Mouse (Mus musculus): ENCODE data around the gene Acsm5.

Gene Acsm5

GRCm38 (mm10) chr7:119519163-119519562 is at the start of gene Acsm5:
Gene Acsm5, plus strand, starts transcription at chr7:119519463.
- DNase-seq = no peak

- peak; percentile 5 for DNase-seq
These were observed 42.5 kb upstream of the Acsm5 start for GRCm38 (mm10) chr7:119476500-119477389.

- no peak for DNase-seq
These were observed 40.0 kb upstream of the Acsm5 start, which contains the start of gene Umod for GRCm38 (mm10) chr7:119479256-119479655. Gene Umod, minus strand, starts transcription at chr7:119479282.

GRCm38 (mm10) chr7:119484154-119484553 is 35.1 kb upstream of the Acsm5 start:
- DNase-seq = no peak

GRCm38 (mm10) chr7:119486683-119487082 is 32.6 kb upstream of the Acsm5 start:
- no peak for DNase-seq

- no peak for DNase-seq
These were observed 29.1 kb upstream of the Acsm5 start for GRCm38 (mm10) chr7:119490041-119490780.

DNA sequence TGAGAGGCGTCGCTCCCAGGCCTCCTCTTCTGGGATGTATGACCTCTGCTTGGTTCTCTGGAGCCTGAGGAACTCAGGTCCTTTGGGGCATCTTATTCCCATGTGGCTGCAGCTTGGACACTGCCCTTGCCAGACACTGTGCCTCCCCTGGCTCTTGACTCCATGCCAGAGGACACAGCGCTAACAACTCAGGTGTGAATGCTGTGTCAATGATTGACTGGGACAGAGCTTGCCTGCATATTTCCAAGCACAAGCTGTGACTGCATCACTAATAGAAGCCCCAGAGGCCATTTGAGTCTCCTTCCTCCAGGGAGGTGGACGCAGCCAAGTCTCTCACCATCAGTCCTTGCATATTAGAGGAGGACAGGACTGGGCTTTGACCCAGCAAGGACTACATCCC is 8.1 kb upstream of the Acsm5 start:
- no peak for DNase-seq

DNA sequence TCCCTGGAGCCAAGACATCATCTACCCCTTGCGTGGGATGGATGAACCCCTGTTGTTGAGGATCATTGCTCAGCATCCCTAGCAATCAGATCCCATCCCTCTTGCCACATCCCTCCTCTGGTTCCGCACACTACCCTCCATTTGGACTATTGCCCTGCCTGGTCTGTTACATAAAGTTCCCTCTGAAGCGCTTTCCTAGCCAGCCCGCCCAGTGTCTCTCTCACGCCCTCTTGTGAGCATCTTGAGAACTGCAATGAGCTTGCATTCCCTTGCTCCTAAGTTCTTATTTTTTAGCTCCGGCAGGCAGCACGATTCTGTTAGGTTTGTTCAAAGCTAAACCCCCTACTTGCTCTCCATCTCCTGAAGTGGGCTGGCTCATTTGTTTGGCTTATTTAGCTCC is 6.2 kb upstream of the Acsm5 start:
- DNase-seq = peak; percentile 19

DNA sequence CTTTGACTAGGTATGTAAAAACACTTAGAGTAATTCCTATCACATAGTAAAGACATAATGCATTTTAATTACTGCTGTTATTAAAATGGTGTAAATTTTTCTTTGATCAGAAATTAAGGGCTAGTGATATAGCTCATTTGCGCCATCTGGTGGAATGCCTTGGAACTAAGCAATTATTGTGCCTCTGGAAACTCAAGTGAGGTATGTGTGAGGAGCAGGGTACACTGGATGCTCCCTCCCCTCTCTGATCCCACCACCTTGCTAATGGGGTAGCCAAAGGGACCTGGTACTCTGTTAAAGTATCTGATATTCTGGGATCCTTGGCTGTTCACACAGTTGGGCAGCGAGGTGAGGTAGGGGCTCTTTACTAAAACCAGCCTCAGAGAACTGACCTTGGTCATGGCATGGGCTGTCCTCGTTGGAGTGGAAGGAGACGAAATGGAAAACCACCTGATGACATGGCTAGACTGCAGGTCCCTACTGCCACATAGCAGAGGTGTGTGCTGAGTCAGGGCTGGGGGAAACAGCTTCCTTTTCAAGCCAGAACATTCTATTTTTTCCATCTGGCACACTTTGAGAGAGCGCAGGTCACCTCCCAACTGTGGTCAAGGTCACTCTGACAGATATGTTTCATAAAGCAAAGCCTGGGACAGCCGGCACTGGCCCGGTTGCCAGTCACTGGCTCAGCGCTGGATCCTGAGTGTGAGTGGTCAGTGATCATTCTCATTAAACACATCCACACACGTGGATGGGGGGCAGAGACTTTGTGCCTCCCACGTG is 3.6 kb upstream of the Acsm5 start:
- DNase-seq = peak; percentile 49

GRCm38 (mm10) chr7:119516272-119516558 is 3.0 kb upstream of the Acsm5 start:
- no peak for DNase-seq

DNA sequence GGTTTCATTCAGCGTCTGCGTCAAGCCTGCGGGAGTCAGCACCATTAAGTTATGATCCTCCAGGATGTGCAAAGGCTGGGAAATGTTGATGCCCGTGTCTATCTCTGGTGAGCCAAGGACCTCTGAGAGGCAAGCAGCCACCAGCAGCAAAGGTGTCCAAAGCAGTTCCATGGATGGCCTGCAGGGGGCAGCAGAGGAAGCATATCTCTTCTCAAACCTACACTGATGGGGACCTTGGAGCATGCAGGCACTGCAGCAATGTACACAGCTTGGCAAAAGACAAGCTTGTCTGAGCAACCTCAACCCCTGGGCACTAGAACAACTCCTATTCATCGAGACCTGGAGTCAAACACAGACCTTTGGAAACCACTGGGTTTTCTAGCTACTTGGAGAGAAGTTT is 391 bp downstream of the Acsm5 start:
- DNase-seq = peak; percentile 66

DNA sequence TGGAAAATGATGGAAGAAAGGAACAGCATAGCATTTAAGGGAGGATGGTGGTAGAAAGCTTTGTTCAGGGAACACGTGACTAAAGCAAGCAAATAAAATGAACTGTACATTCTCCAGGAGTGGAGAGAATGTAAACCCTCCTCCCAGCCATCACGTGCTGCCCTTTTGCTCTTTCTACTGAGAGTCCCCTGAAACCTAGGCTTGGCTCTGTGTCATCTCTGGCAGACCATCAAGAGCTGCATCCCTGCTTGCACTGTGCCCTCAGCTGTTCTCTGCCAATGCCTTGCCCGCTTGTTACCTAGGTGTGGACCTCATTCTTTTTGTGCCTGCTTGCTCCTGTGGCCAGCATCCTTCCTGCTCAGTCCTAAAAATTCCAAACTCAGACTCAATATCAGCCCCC is 2.6 kb downstream of the Acsm5 start:
- DNase-seq = no peak

GRCm38 (mm10) chr7:119522385-119522784 is 3.1 kb downstream of the Acsm5 start:
- no peak for DNase-seq

- no peak for DNase-seq
These were observed 4.1 kb downstream of the Acsm5 start, which contains the start of gene Pdilt for GRCm38 (mm10) chr7:119523389-119523788. Gene Pdilt, minus strand, starts transcription at chr7:119523489.

DNA sequence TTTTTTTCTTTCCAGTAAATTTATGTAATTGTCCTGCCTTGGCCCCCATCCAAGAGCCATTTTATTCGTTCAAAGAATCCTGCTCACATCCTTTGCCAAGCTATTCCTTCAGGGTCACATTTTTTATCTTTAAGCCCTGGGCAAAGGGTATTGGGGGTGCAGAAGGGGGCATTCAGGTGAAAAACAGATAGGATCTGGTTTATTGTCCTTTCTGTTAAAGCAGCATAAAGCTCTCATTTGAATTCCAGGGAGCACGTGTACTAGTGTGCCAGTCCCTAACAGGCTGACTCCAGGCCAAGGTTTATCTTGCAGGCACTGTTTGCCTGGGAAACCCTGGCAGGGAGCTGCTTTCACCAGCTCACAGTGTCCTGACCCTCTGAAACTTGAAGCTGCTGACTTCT is 6.6 kb downstream of the Acsm5 start:
- no peak for DNase-seq

GRCm38 (mm10) chr7:119526486-119526885 is 7.2 kb downstream of the Acsm5 start:
- DNase-seq = no peak

DNA sequence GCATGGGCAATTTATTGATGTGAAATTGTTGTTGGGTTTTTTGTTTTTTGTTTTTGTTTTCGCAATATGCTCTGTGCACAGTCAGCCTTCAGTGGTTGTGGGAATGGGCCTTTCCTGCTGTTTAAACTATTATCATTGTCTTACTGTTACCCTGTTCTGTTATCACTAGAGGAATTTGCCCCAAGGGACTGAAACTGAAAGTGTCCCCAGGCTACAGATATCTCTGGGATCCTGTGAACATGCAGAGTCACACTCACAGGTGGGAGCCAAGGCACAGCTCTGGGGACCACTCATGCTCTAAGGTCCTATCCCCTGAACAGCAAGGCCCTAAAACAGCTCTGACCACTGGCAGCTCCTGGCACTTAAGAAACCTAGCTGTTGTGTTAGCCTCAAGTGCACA is 7.9 kb downstream of the Acsm5 start:
- no peak for DNase-seq

- no peak for DNase-seq
These were observed 8.3 kb downstream of the Acsm5 start for GRCm38 (mm10) chr7:119527548-119527947.

DNA sequence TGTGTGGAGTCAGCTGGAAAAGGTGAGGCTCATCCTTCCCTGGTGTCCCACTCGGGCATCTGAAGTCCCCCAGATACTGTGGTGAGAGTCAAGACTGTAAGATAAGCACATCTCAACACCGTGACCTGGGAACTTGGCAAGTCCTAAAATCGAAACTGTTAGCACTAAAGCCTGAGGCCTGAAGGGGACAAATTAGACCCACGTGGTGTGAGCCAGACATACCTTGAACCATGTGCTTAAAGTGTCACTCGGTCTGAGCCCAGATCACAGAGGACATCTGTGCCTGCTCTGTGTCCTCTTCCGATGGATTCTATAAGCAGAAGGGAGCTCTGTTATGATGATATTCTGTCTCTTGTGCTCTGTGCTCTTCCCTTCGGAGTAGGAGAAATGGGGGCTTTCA is 9.4 kb downstream of the Acsm5 start:
- no peak for DNase-seq

DNA sequence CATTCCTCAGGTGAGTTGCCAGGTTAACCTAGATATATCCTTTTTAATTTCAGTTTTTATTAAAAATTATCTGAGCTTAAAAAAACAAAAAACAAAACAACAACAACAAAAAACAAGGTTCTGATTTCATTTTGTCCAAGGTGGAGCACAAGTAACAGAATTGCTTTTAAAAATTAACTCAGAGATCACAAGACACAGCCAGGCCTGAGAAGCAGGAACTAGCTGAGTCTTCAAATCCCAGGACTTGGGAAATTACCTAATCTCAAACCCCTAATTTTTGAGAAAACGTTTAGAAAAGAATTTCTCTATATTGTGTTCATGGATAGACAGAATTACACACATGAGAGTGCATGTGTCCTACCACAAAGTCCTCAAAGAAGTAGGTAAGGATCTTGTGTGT is 13.7 kb downstream of the Acsm5 start:
- DNase-seq = no peak

DNA sequence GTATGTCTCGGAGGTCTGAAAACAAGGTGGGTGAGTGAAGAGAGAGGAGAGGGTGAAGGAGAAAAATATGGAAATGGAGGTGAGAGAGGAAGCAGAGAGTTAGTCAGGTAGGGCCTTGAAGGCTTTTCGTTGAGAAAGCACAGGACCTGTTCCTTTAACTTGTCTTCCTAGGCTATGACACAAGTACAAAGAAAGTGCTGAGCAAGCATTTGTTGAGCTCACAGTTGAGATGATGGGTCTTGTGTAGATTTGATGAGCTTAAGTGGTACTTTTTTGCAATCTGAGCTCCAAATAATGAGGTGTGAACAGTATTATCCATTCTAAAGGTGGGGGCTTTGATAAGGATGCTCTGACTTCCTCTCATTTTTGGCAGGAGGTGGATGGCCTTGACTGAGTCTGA is 15.1 kb downstream of the Acsm5 start:
- no peak for DNase-seq

GRCm38 (mm10) chr7:119542445-119542844 is 23.2 kb downstream of the Acsm5 start:
- DNase-seq = no peak

DNA sequence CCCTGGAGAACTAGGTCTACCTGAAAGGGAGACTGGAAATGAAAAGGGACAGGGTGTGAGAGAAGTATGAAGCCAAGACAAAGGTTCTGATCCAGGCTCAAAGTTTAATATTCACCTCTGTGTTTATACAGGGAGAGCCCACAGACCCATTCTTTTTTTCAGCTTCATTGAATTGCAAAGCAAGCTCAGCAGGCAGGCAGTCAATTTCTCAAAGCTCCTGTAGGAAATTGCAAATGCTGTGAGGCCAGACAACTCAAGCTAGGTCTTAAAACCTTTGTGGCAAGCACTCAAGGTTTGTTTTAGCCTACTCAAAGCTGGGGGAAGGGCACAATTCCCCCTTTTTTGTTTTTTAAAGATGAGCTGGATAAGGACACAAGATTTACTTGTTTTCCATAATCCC is 26.3 kb downstream of the Acsm5 start:
- no peak for DNase-seq
